25 mouse cellular contexts compared by ENCODE assay signal in genomic region chr4:51969751-51970150, GRCm38 (mm10).
DNase-seq lines count a peak whose midpoint lies in the region; ATAC-seq and TF ChIP-seq lines count a peak whose summit lies in the region.
"Had no signal": no experiment of that assay in that cellular context is flagged by ENCODE, and none has a peak within 500 bp of the region (broad histone marks: within the 10 kb centered on the region; RNA-seq: fewer than 3 reads in every experiment).

No protein-coding gene starts in this region.

- H3K79me2 ChIP-seq in myocyte (ENCODE audit: control insufficient read depth, insufficient read depth) = no peaks in the 10 kb centered on the region

- intact Hi-C loops in left cerebral cortex, adult 2 months (cut with DNase I) = no loop called here

- no peak overlapping the region for H3K27ac ChIP-seq in forebrain, embryonic 16.5 days (ENCODE audit: low read length)
- H3K27ac ChIP-seq in forebrain, embryonic 15.5 days (replicated peaks) = no peak overlapping the region
- no peak overlapping the region for H3K27ac ChIP-seq in left cerebral cortex, adult 2 months
- H3K27ac ChIP-seq: hindbrain, embryonic 10.5 days; intestine, embryonic 15.5 days; liver, embryonic 14.5 days; neural tube, embryonic 15.5 days had no signal

- H3K9me3 ChIP-seq in forebrain, embryonic 16.5 days (ENCODE audit: control insufficient read depth, low read length) = no peaks in the 10 kb centered on the region
- H3K9me3 ChIP-seq in forebrain, embryonic 15.5 days = no peaks in the 10 kb centered on the region
- H3K9me3 ChIP-seq: heart, embryonic 12.5 days; hindbrain, embryonic 10.5 days; intestine, embryonic 15.5 days; neural tube, embryonic 15.5 days had no signal

- TF ChIP-seq CTCF in left cerebral cortex, adult 2 months (IDR thresholded peaks at IDR 0.05) = no peak

- no peak overlapping the region for H3ac ChIP-seq in myocyte (ENCODE audit: control insufficient read depth, insufficient read length)

- DNase-seq in left cerebral cortex, adult 2 months (ENCODE audit: extremely low spot score in 1 of 2, low spot score in 2 of 2) = no peak
- DNase-seq in left cerebral cortex, adult 9 months (ENCODE audit: low spot score in 2 of 2) = no peak
- DNase-seq in brain, adult 2 months (ENCODE audit: low read depth, low spot score) = peak; percentile 31
- DNase-seq in adrenal gland, adult 8-10 months = no peak
- DNase-seq: cerebellum, adult 18-20 months; cerebellum, postnatal 36 days; gastrocnemius, postnatal 25 days; heart, adult 18-20 months; heart, postnatal 10 days; kidney, adult 8-10 months; kidney, postnatal 14 days; lung, embryonic 14.5 days; right cerebral cortex, postnatal 25 days; spleen, adult 18-20 months; thymus, postnatal 25 days had no signal

- no peak overlapping the region for H3K4me3 ChIP-seq in forebrain, embryonic 16.5 days (replicated peaks; ENCODE audit: low read length)
- no peak overlapping the region for H3K4me3 ChIP-seq in forebrain, embryonic 15.5 days
- H3K4me3 ChIP-seq in left cerebral cortex, adult 2 months = peak overlapping the region; percentile 6; the same call in 1 of the 2 replicates
- no peak overlapping the region for H3K4me3 ChIP-seq in myocyte
- H3K4me3 ChIP-seq: heart, embryonic 12.5 days; hindbrain, embryonic 10.5 days; intestine, embryonic 15.5 days; neural tube, embryonic 15.5 days had no signal

- no peak overlapping the region; the same call in 1 of the 2 replicates for H3K4me2 ChIP-seq in forebrain, embryonic 16.5 days (ENCODE audit: low read length)
- no peak overlapping the region for H3K4me2 ChIP-seq in forebrain, embryonic 15.5 days (replicated peaks)
- H3K4me2 ChIP-seq in myocyte (ENCODE audit: low read depth) = peak overlapping the region; percentile 27
- H3K4me2 ChIP-seq: heart, embryonic 12.5 days; intestine, embryonic 15.5 days; lung, embryonic 14.5 days; neural tube, embryonic 15.5 days had no signal

- no peak for TF ChIP-seq POLR2A in myocyte (IDR thresholded peaks at IDR 0.05; ENCODE audit: insufficient read length, low read depth)

- H3K9ac ChIP-seq in forebrain, embryonic 16.5 days (replicated peaks; ENCODE audit: low read depth, low read length) = no peak overlapping the region
- H3K9ac ChIP-seq in forebrain, embryonic 15.5 days (replicated peaks) = no peak overlapping the region
- H3K9ac ChIP-seq: heart, embryonic 12.5 days; intestine, embryonic 15.5 days; liver, embryonic 14.5 days; lung, embryonic 14.5 days; neural tube, embryonic 15.5 days had no signal

- H3K4me1 ChIP-seq in forebrain, embryonic 16.5 days (replicated peaks; ENCODE audit: control insufficient read depth, insufficient read depth, low read length) = no peaks in the 10 kb centered on the region
- no peaks in the 10 kb centered on the region for H3K4me1 ChIP-seq in forebrain, embryonic 15.5 days
- H3K4me1 ChIP-seq: heart, embryonic 12.5 days; hindbrain, embryonic 10.5 days; intestine, embryonic 15.5 days; neural tube, embryonic 15.5 days had no signal

- ATAC-seq in forebrain, embryonic 16.5 days = 0 out of 2 replicates have a peak, but pooled peaks have one; percentile 52
- ATAC-seq in forebrain, embryonic 15.5 days (replicated peaks) = no peak
- ATAC-seq: hindbrain, embryonic 16.5 days; intestine, embryonic 15.5 days; midbrain, embryonic 16.5 days had no signal

- H3K36me3 ChIP-seq in forebrain, embryonic 16.5 days (ENCODE audit: control insufficient read depth, insufficient read depth) = no peaks in the 10 kb centered on the region
- no peaks in the 10 kb centered on the region for H3K36me3 ChIP-seq in forebrain, embryonic 15.5 days
- H3K36me3 ChIP-seq in myocyte (ENCODE audit: control insufficient read depth, insufficient read depth) = no peaks in the 10 kb centered on the region
- H3K36me3 ChIP-seq: heart, embryonic 12.5 days; hindbrain, embryonic 10.5 days; intestine, embryonic 15.5 days; neural tube, embryonic 15.5 days had no signal

- no peaks in the 10 kb centered on the region for H3K27me3 ChIP-seq in forebrain, embryonic 16.5 days (replicated peaks; ENCODE audit: control insufficient read depth, insufficient read depth, low read length)
- no peaks in the 10 kb centered on the region for H3K27me3 ChIP-seq in forebrain, embryonic 15.5 days
- no peaks in the 10 kb centered on the region for H3K27me3 ChIP-seq in myocyte (ENCODE audit: control insufficient read depth, insufficient read depth, insufficient read length)
- H3K27me3 ChIP-seq: heart, embryonic 12.5 days; intestine, embryonic 15.5 days; neural tube, embryonic 15.5 days had no signal

- WGBS in forebrain, embryonic 16.5 days = 69% methylated on average over 10 of the region's 10 CpGs
- WGBS in forebrain, embryonic 15.5 days = 71% methylated on average over 10 of the region's 10 CpGs

TF ChIP-seq in myocyte, 11 proteins besides CTCF, POLR2A, EP300 and RAD21:
- TF ChIP-seq SRF (IDR thresholded peaks at IDR 0.05; ENCODE audit: control insufficient read depth, insufficient read length, low read depth) (no peak), REST (IDR thresholded peaks at IDR 0.05; ENCODE audit: insufficient read depth, insufficient read length) (no peak), TCF12 (IDR thresholded peaks at IDR 0.05; ENCODE audit: insufficient read depth, poor library complexity, severe bottlenecking) (no peak), USF1 (IDR thresholded peaks at IDR 0.05; ENCODE audit: low read depth) (no peak), MYOD1 (IDR thresholded peaks at IDR 0.05; ENCODE audit: control insufficient read depth in 1 of 3, insufficient read length in 2 of 3, low read depth in 2 of 3) (no peak), E2F4 (IDR thresholded peaks at IDR 0.05; ENCODE audit: insufficient read depth) (no peak), MYOG (IDR thresholded peaks at IDR 0.05; ENCODE audit: control insufficient read depth in 1 of 3, insufficient read depth in 1 of 3, insufficient read length in 2 of 3, low read depth in 2 of 3) (no peak), POLR2AphosphoS2 (IDR thresholded peaks at IDR 0.05; ENCODE audit: insufficient read length, low read depth) (no peak)
